Mouse (Mus musculus): ENCODE measurements around the gene Nmnat2. TPM values are rescaled to one million over a fixed set of nuclear protein-coding genes. Genes with fewer than 3 reads are reported as not detected.
"Not testable (repeated sequence)": the region's sequence is repeated elsewhere in the genome, so short reads cannot be mapped to it uniquely, and the experiment has no call there.

Gene Nmnat2
- polyA plus RNA-seq, 1 experiment from 2014 or later, result not detected

- no peaks in the 10 kb centered on the region for H3K79me2 ChIP-seq (ENCODE audit: inconsistent target)
- H3K4me3 ChIP-seq (ENCODE audit: inconsistent target), result no peak overlapping the region
- no peaks in the 10 kb centered on the region for H3K36me3 ChIP-seq (ENCODE audit: inconsistent target)
- WGBS (ENCODE audit: missing documents), result 49% methylated on average over 12 of the region's 12 CpGs
- no peak overlapping the region for H3K27ac ChIP-seq
These were observed 117.2 kb downstream of the Nmnat2 start for GRCm38 (mm10) chr1:153071995-153072394.

GRCm38 (mm10) chr1:153072711-153073110 lies 117.9 kb downstream of the Nmnat2 start:
- WGBS (ENCODE audit: missing documents), result 69% methylated on average over 10 of the region's 10 CpGs
- no peak overlapping the region for H3K27ac ChIP-seq
- H3K79me2 ChIP-seq (ENCODE audit: inconsistent target), result no peaks in the 10 kb centered on the region
- no peaks in the 10 kb centered on the region for H3K36me3 ChIP-seq (ENCODE audit: inconsistent target)
- no peak overlapping the region for H3K4me3 ChIP-seq (ENCODE audit: inconsistent target)

GRCm38 (mm10) chr1:153073441-153073840 lies 118.6 kb downstream of the Nmnat2 start:
- no peak overlapping the region for H3K4me3 ChIP-seq (ENCODE audit: inconsistent target)
- WGBS (ENCODE audit: missing documents), result 37% methylated on average over 9 of the region's 9 CpGs
- H3K79me2 ChIP-seq (ENCODE audit: inconsistent target), result no peaks in the 10 kb centered on the region
- no peak overlapping the region for H3K27ac ChIP-seq
- H3K36me3 ChIP-seq (ENCODE audit: inconsistent target), result no peaks in the 10 kb centered on the region

- Histone ChIP-seq H3K27ac (no peak overlapping the region), H3K4me3 (ENCODE audit: inconsistent target) (no peak overlapping the region), H3K36me3 (ENCODE audit: inconsistent target) (no peaks in the 10 kb centered on the region), H3K79me2 (ENCODE audit: inconsistent target) (no peaks in the 10 kb centered on the region)
- 89% methylated on average over 3 of the region's 3 CpGs for WGBS (ENCODE audit: missing documents)
These were observed 120.4 kb downstream of the Nmnat2 start for GRCm38 (mm10) chr1:153075087-153075736.

GRCm38 (mm10) chr1:153075955-153076354 lies 121.2 kb downstream of the Nmnat2 start:
- H3K36me3 ChIP-seq (ENCODE audit: inconsistent target), result no peaks in the 10 kb centered on the region
- 72% methylated on average over 6 of the region's 6 CpGs for WGBS (ENCODE audit: missing documents)

GRCm38 (mm10) chr1:153083233-153083632 lies 128.4 kb downstream of the Nmnat2 start:
- not testable (repeated sequence) for H3K79me2 ChIP-seq (ENCODE audit: inconsistent target); H3K27ac ChIP-seq; H3K4me3 ChIP-seq (ENCODE audit: inconsistent target); H3K36me3 ChIP-seq (ENCODE audit: inconsistent target)
- WGBS (ENCODE audit: missing documents), result 93% methylated on average over 7 of the region's 14 CpGs

More at GRCm38 (mm10) chr1:153075955-153076354, 121.2 kb downstream of the Nmnat2 start:
- no peak overlapping the region for H3K4me3 ChIP-seq (ENCODE audit: inconsistent target)
- no peak overlapping the region for H3K27ac ChIP-seq
- H3K79me2 ChIP-seq (ENCODE audit: inconsistent target), result no peaks in the 10 kb centered on the region

GRCm38 (mm10) chr1:153084191-153084590 lies 129.4 kb downstream of the Nmnat2 start:
- no peaks in the 10 kb centered on the region for H3K79me2 ChIP-seq (ENCODE audit: inconsistent target)
- no peak overlapping the region for H3K4me3 ChIP-seq (ENCODE audit: inconsistent target)
- 87% methylated on average over 6 of the region's 6 CpGs for WGBS (ENCODE audit: missing documents)
- no peak overlapping the region for H3K27ac ChIP-seq
- H3K36me3 ChIP-seq (ENCODE audit: inconsistent target), result no peaks in the 10 kb centered on the region

GRCm38 (mm10) chr1:153085198-153085597 lies 130.4 kb downstream of the Nmnat2 start:
- no peak overlapping the region for H3K4me3 ChIP-seq (ENCODE audit: inconsistent target)
- no peak overlapping the region for H3K27ac ChIP-seq
- no peaks in the 10 kb centered on the region for H3K36me3 ChIP-seq (ENCODE audit: inconsistent target)
- no peaks in the 10 kb centered on the region for H3K79me2 ChIP-seq (ENCODE audit: inconsistent target)
- WGBS (ENCODE audit: missing documents), result 38% methylated on average over 5 of the region's 5 CpGs

DNA sequence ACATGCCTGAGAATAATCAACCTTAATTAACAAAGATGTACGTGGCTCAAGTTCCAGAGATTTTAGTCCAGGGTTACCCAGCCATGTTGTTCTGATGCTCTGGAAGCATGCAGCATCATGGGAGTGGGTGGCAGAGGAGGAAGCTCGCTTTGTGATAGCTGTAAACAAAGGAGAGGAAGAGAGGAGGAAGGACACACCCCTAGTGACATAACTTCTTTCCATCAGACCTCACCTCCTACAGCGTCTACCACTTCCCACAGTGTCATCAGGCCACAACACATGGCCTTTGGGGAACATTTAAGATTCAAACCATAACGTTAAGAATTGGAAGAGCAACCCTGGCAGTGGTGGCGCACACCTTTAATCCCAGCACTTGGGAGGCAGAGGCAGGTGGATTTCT lies 133.0 kb downstream of the Nmnat2 start:
- Histone ChIP-seq H3K36me3 (ENCODE audit: inconsistent target) (no peaks in the 10 kb centered on the region), H3K4me3 (ENCODE audit: inconsistent target) (no peak overlapping the region), H3K79me2 (ENCODE audit: inconsistent target) (no peaks in the 10 kb centered on the region), H3K27ac (no peak overlapping the region)
- WGBS (ENCODE audit: missing documents), result 58% methylated on average over 5 of the region's 5 CpGs

- Histone ChIP-seq H3K4me3 (ENCODE audit: inconsistent target) (no peak overlapping the region), H3K36me3 (ENCODE audit: inconsistent target) (no peaks in the 10 kb centered on the region), H3K79me2 (ENCODE audit: inconsistent target) (no peaks in the 10 kb centered on the region), H3K27ac (no peak overlapping the region)
- 63% methylated on average over 2 of the region's 2 CpGs for WGBS (ENCODE audit: missing documents)
These were observed 135.3 kb downstream of the Nmnat2 start for GRCm38 (mm10) chr1:153090081-153090480.

GRCm38 (mm10) chr1:153090807-153091206 lies 136.0 kb downstream of the Nmnat2 start:
- no peak overlapping the region for H3K4me3 ChIP-seq (ENCODE audit: inconsistent target)
- no peaks in the 10 kb centered on the region for H3K79me2 ChIP-seq (ENCODE audit: inconsistent target)
- 90% methylated on average over 4 of the region's 4 CpGs for WGBS (ENCODE audit: missing documents)
- no peaks in the 10 kb centered on the region for H3K36me3 ChIP-seq (ENCODE audit: inconsistent target)
- H3K27ac ChIP-seq, result no peak overlapping the region

DNA sequence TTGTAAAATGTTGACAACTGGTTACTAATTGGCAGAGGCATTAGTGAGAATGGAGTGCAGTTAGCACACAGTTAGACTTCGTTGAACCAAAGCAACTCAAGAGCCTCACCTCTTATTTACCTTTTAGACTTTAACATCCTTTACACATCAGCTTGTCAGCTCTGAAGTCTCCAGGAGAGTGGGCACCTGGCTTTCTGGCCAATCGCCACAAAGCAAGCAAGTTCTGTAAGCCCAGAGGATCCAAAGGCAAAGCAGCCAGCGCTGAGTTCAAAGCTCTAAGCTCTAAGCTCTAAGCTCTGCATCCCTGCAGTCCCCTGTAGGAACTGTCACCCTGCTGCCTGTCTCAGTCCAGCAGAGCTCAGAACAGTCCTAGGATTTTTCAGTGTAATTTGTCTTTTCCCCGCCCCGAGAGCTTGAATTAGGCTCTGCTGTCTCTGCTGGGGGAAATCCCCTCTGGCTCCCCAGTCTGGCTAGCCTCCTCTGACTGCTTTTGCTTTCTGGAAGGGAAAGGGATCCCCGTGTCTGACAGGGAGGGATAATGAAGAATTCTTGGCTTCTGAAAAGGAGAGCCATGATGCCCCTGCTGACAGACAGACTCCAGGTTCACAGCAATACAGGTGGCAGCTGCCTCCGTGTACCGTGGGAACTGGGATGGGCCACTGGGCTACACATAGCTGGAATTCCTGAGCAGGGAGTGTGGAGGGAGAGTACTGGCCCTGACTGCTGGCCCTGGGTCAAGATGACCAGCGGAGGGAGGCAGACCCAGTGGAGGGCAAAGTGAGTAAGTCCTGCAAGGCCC lies 136.8 kb downstream of the Nmnat2 start:
- Histone ChIP-seq H3K27ac (no peak overlapping the region), H3K79me2 (ENCODE audit: inconsistent target) (no peaks in the 10 kb centered on the region), H3K4me3 (ENCODE audit: inconsistent target) (no peak overlapping the region), H3K36me3 (ENCODE audit: inconsistent target) (no peaks in the 10 kb centered on the region)
- WGBS (ENCODE audit: missing documents), result 66% methylated on average over 9 of the region's 9 CpGs

DNA sequence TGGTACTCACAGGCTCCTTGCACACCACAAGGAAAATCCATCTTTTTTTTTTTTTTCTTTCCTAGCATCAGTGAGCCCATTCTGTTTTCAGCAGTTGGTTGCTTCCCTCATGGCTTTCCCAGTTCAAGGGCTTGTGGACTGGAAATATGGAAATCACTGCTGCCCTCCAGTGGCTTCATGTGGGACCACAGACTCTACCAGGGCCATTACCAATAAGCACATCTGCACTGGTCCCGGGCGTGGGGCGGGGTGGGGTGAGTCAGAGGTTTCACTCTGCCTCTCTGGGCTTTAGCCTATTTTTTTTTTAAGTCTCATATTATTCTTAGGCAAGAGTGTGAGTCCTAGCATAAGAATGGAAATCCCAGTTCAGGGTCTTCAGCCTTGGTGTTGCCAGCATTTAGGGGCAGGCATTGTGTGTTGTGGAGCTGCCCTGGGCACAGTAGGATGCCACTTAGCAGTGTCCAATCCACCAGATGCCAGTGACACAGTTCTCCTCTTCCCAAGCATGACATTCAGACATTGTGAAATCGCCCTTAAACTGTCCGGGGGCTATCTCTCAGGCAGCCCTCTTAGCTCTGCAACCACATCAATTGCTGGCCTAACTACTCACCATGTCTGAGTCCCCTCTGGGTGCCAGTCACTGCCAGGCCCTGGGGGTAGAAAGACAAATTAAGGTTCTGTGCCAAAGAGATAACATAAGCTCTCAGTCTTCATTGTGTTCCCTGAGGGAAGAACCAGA lies 137.6 kb downstream of the Nmnat2 start:
- Histone ChIP-seq H3K36me3 (ENCODE audit: inconsistent target) (no peaks in the 10 kb centered on the region), H3K4me3 (ENCODE audit: inconsistent target) (no peak overlapping the region), H3K79me2 (ENCODE audit: inconsistent target) (no peaks in the 10 kb centered on the region), H3K27ac (no peak overlapping the region)
- WGBS (ENCODE audit: missing documents), result 63% methylated on average over 5 of the region's 5 CpGs

GRCm38 (mm10) chr1:153093172-153093571 lies 138.4 kb downstream of the Nmnat2 start:
- 71% methylated on average over 5 of the region's 5 CpGs for WGBS (ENCODE audit: missing documents)
- Histone ChIP-seq H3K79me2 (ENCODE audit: inconsistent target) (no peaks in the 10 kb centered on the region), H3K27ac (no peak overlapping the region), H3K4me3 (ENCODE audit: inconsistent target) (no peak overlapping the region), H3K36me3 (ENCODE audit: inconsistent target) (no peaks in the 10 kb centered on the region)

- no peak overlapping the region for H3K4me3 ChIP-seq (ENCODE audit: inconsistent target)
- H3K27ac ChIP-seq, result no peak overlapping the region
- 67% methylated on average over 4 of the region's 4 CpGs for WGBS (ENCODE audit: missing documents)
- no peaks in the 10 kb centered on the region for H3K79me2 ChIP-seq (ENCODE audit: inconsistent target)
- H3K36me3 ChIP-seq (ENCODE audit: inconsistent target), result no peaks in the 10 kb centered on the region
These were observed 138.8 kb downstream of the Nmnat2 start for GRCm38 (mm10) chr1:153093581-153093980.
